Mouse (Mus musculus) left cerebral cortex, postnatal 10 days (tissue): ENCODE measurements around the gene Shtn1. TPM values are rescaled to one million over a fixed set of nuclear protein-coding genes. Genes with fewer than 3 reads are reported as not detected.

Experiments used
- total RNA-seq, 2 experiments: library from RNA; stranded (reverse); gene quantifications; 2 replicates each; pipeline ENCODE4 v1.2.3; 2021

Shtn1 gene
- total RNA-seq, 2 experiments from 2014 or later, result 77.1 to 88.1 TPM

Other genes with a start within 250 kb of the Shtn1 start
- 1 to 10 TPM; 1.2 to 1.5 TPM for gene Eno4, start 132.7 kb downstream of the Shtn1 start, total RNA-seq
- gene Hspa12a, start 132.4 kb downstream of the Shtn1 start, total RNA-seq, result 100 to 1,000 TPM; 186 to 192 TPM
- 1 to 10 TPM; 1.5 to 2.1 TPM for gene Vax1, start 94.0 kb upstream of the Shtn1 start, total RNA-seq
- gene Kcnk18, start 143.1 kb upstream of the Shtn1 start, total RNA-seq, result not detected
- gene Slc18a2, start 184.8 kb upstream of the Shtn1 start, total RNA-seq, result 1 to 10 TPM; 1.9 to 2.6 TPM
- gene Rps12-ps3, start 246.2 kb upstream of the Shtn1 start, total RNA-seq, result 100 to 1,000 TPM; 329 to 345 TPM